Mouse (Mus musculus): ENCODE data around the gene Mlana. TPM values are rescaled to one million over a fixed set of nuclear protein-coding genes. Genes with fewer than 3 reads are reported as not detected.

Gene Mlana
- polyA plus RNA-seq, 1 experiment = 1.1 TPM

GRCm38 (mm10) chr19:29696309-29696708 lies 1.3 kb upstream of the Mlana start:
- 93% methylated on average over 4 of the region's 4 CpGs for WGBS
- DNase-seq = no peak
- Histone ChIP-seq H3K4me1 (ENCODE audit: control insufficient read depth, insufficient read depth, low read length) (no peaks in the 10 kb centered on the region), H3K4me3 (replicated peaks; ENCODE audit: extremely low read depth, low read depth, low read length) (no peak overlapping the region)
- no peak for TF ChIP-seq CTCF (IDR thresholded peaks at IDR 0.05; ENCODE audit: insufficient read depth, low read length)
- TF ChIP-seq POLR2A (IDR thresholded peaks at IDR 0.05; ENCODE audit: borderline replicate concordance, extremely low read depth, low read depth, low read length) = no peak

GRCm38 (mm10) chr19:29696840-29697239 lies 784 bp upstream of the Mlana start:
- TF ChIP-seq POLR2A (IDR thresholded peaks at IDR 0.05; ENCODE audit: borderline replicate concordance, extremely low read depth, low read depth, low read length) (no peak), CTCF (IDR thresholded peaks at IDR 0.05; ENCODE audit: insufficient read depth, low read length) (no peak)

GRCm38 (mm10) chr19:29701707-29702106 lies 4.1 kb downstream of the Mlana start:
- DNase-seq = no peak
- Histone ChIP-seq H3K4me1 (ENCODE audit: control insufficient read depth, insufficient read depth, low read length) (no peaks in the 10 kb centered on the region), H3K4me3 (replicated peaks; ENCODE audit: extremely low read depth, low read depth, low read length) (no peak overlapping the region)
- WGBS = 66% methylated on average over 4 of the region's 4 CpGs
- no peak for TF ChIP-seq POLR2A (IDR thresholded peaks at IDR 0.05; ENCODE audit: borderline replicate concordance, extremely low read depth, low read depth, low read length)
- no peak for TF ChIP-seq CTCF (IDR thresholded peaks at IDR 0.05; ENCODE audit: insufficient read depth, low read length)

More at GRCm38 (mm10) chr19:29696840-29697239, 784 bp upstream of the Mlana start:
- Histone ChIP-seq H3K4me1 (ENCODE audit: control insufficient read depth, insufficient read depth, low read length) (no peaks in the 10 kb centered on the region), H3K4me3 (replicated peaks; ENCODE audit: extremely low read depth, low read depth, low read length) (no peak overlapping the region)
- no peak for DNase-seq

- no peaks in the 10 kb centered on the region for H3K4me1 ChIP-seq (ENCODE audit: control insufficient read depth, insufficient read depth, low read length)
- H3K4me3 ChIP-seq (replicated peaks; ENCODE audit: extremely low read depth, low read depth, low read length) = no peak overlapping the region
- TF ChIP-seq CTCF (IDR thresholded peaks at IDR 0.05; ENCODE audit: insufficient read depth, low read length) (no peak), POLR2A (IDR thresholded peaks at IDR 0.05; ENCODE audit: borderline replicate concordance, extremely low read depth, low read depth, low read length) (no peak)
- WGBS = 93% methylated on average over 13 of the region's 13 CpGs
- DNase-seq = no peak
Observed at GRCm38 (mm10) chr19:29704436-29704835, 6.8 kb downstream of the Mlana start.

- TF ChIP-seq CTCF (IDR thresholded peaks at IDR 0.05; ENCODE audit: insufficient read depth, low read length) = no peak
- no peak for TF ChIP-seq POLR2A (IDR thresholded peaks at IDR 0.05; ENCODE audit: borderline replicate concordance, extremely low read depth, low read depth, low read length)
- H3K4me3 ChIP-seq (replicated peaks; ENCODE audit: extremely low read depth, low read depth, low read length) = no peak overlapping the region
- H3K4me1 ChIP-seq (ENCODE audit: control insufficient read depth, insufficient read depth, low read length) = no peaks in the 10 kb centered on the region
- DNase-seq = no peak
- 80% methylated on average over 9 of the region's 9 CpGs for WGBS
Observed at GRCm38 (mm10) chr19:29707314-29707898, 9.8 kb downstream of the Mlana start.

- no peak for DNase-seq
- 37% methylated on average over 14 of the region's 14 CpGs for WGBS
- Histone ChIP-seq H3K4me1 (ENCODE audit: control insufficient read depth, insufficient read depth, low read length) (no peaks in the 10 kb centered on the region), H3K4me3 (replicated peaks; ENCODE audit: extremely low read depth, low read depth, low read length) (peak overlapping the region; percentile 57)
- TF ChIP-seq POLR2A (IDR thresholded peaks at IDR 0.05; ENCODE audit: borderline replicate concordance, extremely low read depth, low read depth, low read length) (no peak), CTCF (IDR thresholded peaks at IDR 0.05; ENCODE audit: insufficient read depth, low read length) (no peak)
Observed at GRCm38 (mm10) chr19:29708003-29708402, 10.4 kb downstream of the Mlana start.

GRCm38 (mm10) chr19:29708461-29708860 lies 10.8 kb downstream of the Mlana start:
- Histone ChIP-seq H3K4me3 (replicated peaks; ENCODE audit: extremely low read depth, low read depth, low read length) (no peak overlapping the region), H3K4me1 (ENCODE audit: control insufficient read depth, insufficient read depth, low read length) (no peaks in the 10 kb centered on the region)
- WGBS = 46% methylated on average over 5 of the region's 5 CpGs
- TF ChIP-seq CTCF (IDR thresholded peaks at IDR 0.05; ENCODE audit: insufficient read depth, low read length) (no peak), POLR2A (IDR thresholded peaks at IDR 0.05; ENCODE audit: borderline replicate concordance, extremely low read depth, low read depth, low read length) (no peak)
- no peak for DNase-seq

- Histone ChIP-seq H3K4me1 (ENCODE audit: control insufficient read depth, insufficient read depth, low read length) (no peaks in the 10 kb centered on the region), H3K4me3 (replicated peaks; ENCODE audit: extremely low read depth, low read depth, low read length) (no peak overlapping the region)
- TF ChIP-seq CTCF (IDR thresholded peaks at IDR 0.05; ENCODE audit: insufficient read depth, low read length) (no peak), POLR2A (IDR thresholded peaks at IDR 0.05; ENCODE audit: borderline replicate concordance, extremely low read depth, low read depth, low read length) (no peak)
- DNase-seq = no peak
- WGBS = 76% methylated on average over 3 of the region's 3 CpGs
Observed at GRCm38 (mm10) chr19:29709461-29709860, 11.8 kb downstream of the Mlana start.

- no peak for DNase-seq
- TF ChIP-seq CTCF (IDR thresholded peaks at IDR 0.05; ENCODE audit: insufficient read depth, low read length) (no peak), POLR2A (IDR thresholded peaks at IDR 0.05; ENCODE audit: borderline replicate concordance, extremely low read depth, low read depth, low read length) (no peak)
- H3K4me1 ChIP-seq (ENCODE audit: control insufficient read depth, insufficient read depth, low read length) = no peaks in the 10 kb centered on the region
- H3K4me3 ChIP-seq (replicated peaks; ENCODE audit: extremely low read depth, low read depth, low read length) = no peak overlapping the region
- WGBS = 88% methylated on average over 4 of the region's 4 CpGs
Observed at GRCm38 (mm10) chr19:29713451-29713850, 15.8 kb downstream of the Mlana start.

- DNase-seq = no peak
- 89% methylated on average over 3 of the region's 3 CpGs for WGBS
- no peak overlapping the region for H3K4me3 ChIP-seq (replicated peaks; ENCODE audit: extremely low read depth, low read depth, low read length)
- H3K4me1 ChIP-seq (ENCODE audit: control insufficient read depth, insufficient read depth, low read length) = no peaks in the 10 kb centered on the region
- no peak for TF ChIP-seq CTCF (IDR thresholded peaks at IDR 0.05; ENCODE audit: insufficient read depth, low read length)
- TF ChIP-seq POLR2A (IDR thresholded peaks at IDR 0.05; ENCODE audit: borderline replicate concordance, extremely low read depth, low read depth, low read length) = no peak
Observed at GRCm38 (mm10) chr19:29717854-29718253, 20.2 kb downstream of the Mlana start.
